Mouse (Mus musculus) right cerebral cortex, postnatal 4 days (tissue): Measurements from ENCODE around the gene Usp21.

Experiments
- DNase-seq: peaks from one replicate; pipeline ENCODE4 v3.0.0-alpha.2; 2022

Gene Usp21

DNA sequence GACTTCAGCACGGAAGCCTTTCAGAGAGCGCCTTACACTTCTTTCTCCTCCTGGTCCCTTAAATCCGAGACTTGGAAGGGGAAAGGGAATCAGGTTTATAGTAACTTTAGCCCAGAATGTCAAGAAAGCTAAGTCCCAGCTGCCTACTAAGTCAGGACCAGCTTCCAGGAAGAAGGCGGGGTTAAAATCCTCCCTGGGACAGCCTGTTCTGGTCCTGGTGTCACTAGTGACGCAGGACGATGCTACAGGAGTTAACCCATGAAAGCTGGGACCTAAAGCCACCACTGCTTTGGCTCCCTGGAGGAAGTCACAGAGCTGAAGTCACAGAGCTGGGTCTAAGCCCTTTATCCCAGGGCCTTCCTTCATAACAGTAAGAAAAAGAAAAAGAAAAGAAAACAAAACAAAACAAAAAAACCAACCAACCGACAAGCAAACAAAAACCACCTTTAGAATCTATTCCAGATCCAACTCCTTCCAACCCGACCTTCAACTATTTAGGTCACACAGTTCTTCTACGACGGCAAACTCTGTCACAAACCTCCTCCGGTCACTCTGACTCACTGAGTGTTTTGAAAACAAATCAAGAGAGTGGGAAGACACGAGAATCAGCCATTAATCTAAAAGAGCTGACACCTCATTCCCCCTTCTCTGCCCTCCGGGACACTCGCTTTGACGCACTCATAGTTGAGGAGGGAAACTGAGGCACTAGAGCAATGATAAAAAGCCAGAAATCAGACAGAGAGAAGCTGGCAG is 47.6 kb downstream of the Usp21 start:
- DNase-seq: no peak

DNA sequence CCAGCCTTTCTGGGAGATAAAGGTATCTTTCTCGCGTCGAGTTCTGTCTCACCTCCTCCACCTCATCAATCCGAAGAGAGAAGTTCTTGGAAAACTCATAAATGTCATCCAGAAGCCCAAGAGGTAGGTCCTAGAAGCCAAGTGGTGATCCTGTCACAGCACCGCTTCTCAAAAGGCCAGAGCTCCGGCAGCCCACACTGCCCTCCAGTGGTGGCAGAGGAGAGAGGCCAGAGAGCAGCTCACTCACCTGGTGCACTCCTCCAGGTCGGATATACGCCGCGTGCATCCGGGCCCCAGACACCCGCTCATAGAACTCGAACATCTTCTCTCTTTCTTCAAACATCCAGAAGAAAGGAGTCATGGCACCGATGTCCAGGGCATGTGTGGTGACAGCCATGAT is 49.3 kb downstream of the Usp21 start:
- DNase-seq: peak; percentile 42

DNA sequence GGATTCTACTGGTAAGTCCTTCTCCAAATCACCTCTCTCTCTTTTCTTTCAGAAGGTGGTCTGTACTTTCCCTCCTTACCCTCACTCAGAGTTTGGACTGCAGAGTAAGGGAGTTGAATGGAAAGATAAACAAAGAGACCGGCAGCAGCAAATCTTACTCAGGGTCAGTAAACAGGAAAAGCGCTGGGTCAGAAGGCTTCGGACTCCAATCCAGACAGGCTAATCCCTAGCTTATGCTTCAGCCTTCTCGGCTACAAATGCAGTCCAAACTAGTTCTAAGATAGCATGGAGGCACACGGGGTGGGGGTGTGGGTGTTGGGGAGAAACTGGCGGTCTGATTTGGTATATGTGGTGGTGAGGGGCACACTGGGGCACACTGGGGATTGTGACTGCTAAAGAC is 50.4 kb downstream of the Usp21 start:
- no peak for DNase-seq

DNA sequence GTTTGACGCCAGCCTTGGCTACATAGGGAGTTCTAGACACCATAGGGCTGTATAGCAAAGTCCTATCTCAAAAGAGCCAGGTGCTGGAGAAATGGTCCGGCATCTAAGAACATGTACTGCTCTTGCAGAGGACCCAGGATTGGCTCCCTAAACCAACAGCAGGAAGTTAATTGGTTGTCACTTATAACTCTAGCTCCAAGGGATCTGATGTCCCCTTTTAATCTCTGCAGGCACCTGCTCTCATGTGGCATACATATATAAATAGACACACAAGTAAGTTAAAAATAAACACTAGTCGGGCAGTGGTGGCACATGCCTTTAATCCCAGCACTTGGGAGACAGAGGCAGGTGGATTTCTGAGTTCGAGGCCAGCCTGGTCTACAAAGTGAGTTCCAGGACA is 52.0 kb downstream of the Usp21 start:
- no peak for DNase-seq

DNA sequence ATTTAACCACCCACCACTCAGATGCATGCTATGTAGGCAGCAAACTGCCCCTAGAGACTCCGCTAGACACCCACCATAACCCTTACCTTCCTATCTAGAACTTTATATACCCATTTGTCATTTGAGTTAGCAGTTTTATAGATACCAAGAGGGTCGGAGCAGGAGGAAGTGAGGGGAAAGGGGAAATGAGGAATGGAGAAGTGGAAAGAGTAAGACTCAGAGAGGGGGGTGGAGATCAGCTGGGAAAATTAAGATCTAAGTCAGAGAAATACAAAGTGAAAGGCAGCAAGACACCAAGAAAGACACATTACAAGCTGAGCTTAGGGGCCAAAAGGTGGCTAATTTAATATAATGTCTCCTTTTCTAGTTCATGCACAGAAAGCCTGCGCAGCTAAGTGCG is 53.3 kb downstream of the Usp21 start:
- no peak for DNase-seq

DNA sequence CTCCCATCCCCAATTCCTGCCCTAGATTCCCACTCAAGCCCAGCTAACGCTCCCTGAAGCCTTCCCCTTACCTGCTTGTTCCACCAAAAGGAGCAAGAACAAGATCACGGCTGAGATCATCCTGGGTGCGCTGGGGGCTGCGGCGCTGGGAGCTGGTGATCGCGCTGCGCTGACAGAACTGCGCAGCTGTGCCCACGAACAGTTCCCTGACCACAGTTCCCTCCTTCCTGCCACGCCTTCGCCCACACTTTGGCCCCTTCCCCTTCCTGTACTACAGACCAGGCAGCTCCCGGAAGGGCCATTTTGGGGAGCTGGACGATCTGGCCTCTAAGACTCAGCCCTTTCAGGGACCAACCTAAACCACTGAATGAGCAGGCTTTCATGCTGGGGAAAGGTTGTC is 53.7 kb downstream of the Usp21 start, which contains the start of gene Fcer1g:
Fcer1g (minus strand) TSS at position 240 of the 400 bp plus-strand sequence.
- DNase-seq: no peak

GRCm38 (mm10) chr1:171232800-171233730 is 54.7 kb downstream of the Usp21 start:
- DNase-seq: no peak

DNA sequence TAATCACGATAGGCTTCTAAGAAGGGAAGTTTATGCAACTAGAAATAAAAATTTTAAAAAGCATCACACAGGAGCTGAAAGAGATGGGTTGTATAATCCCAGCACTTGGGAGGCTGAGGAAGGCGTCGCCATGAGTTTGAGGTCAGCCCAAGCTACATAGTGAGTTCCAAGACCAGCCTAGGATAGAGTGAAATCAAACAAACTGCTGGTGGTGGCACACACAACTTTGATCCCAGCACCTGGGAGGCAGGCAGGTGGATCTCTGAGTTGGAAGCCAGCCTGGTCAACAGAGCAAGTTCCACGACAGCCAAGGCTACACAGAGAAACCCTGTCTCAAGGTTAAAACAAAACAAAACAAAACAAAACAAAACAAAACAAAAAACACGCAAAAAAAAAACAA is 55.4 kb downstream of the Usp21 start:
- no peak for DNase-seq
